Mouse (Mus musculus): ENCODE results near the gene 6330403K07Rik.

GRCm38 (mm10) chr11:71001167-71001566 is 32.1 kb downstream of the 6330403K07Rik start:
- TF ChIP-seq CTCF (IDR thresholded peaks at IDR 0.05; ENCODE audit: borderline replicate concordance, insufficient read depth, low read length) (no peak), POLR2A (IDR thresholded peaks at IDR 0.05; ENCODE audit: low read depth, low read length) (no peak)
